Mouse (Mus musculus): Measurements from ENCODE around the gene Zfp260. TPM values are rescaled to one million over a fixed set of nuclear protein-coding genes. Genes with fewer than 3 reads are reported as not detected.
A peak's percentile ranks its signal among the peaks of the same experiment; 100 is the strongest.

Zfp260 gene
- polyA plus RNA-seq, 1 experiment from 2014 or later = 121 TPM

DNA sequence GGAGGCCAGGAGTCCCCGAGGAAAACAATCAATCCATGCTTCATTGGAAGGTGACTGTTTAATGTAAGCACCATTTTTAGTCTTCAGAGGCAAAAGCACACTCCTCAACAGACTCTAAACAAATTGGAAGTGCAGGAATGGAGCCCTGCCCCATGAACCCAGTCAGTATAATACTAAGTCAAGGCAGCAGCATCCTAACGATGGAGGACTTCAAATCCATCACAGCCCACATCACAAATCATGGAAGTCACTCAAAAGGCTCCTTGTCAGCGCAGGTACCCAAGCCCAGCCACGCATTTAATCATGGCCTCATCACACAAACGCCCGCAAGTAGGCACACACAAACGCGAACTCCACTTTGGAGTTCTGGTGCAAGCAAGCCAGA is 48.6 kb downstream of the Zfp260 start:
- peaks cover 10% of the 10 kb centered on the region; the same call in 1 of the 2 replicates for H3K9me3 ChIP-seq (replicated peaks)
- ATAC-seq (ENCODE audit: low FRiP score) = no peak; the same call in 1 of the 2 replicates
- peak overlapping the region; percentile 62 for H3K4me2 ChIP-seq (replicated peaks)
- peak overlapping the region; percentile 61; the same call in 1 of the 2 replicates for H3K9ac ChIP-seq
- 16% methylated on average over 8 of the region's 8 CpGs for WGBS
- H3K4me3 ChIP-seq = peak overlapping the region; percentile 49
- peaks cover 2% of the 10 kb centered on the region; the same call in 1 of the 2 replicates for H3K4me1 ChIP-seq
- H3K27me3 ChIP-seq = no peaks in the 10 kb centered on the region
- H3K36me3 ChIP-seq = peaks cover 15% of the 10 kb centered on the region; the same call in 1 of the 2 replicates
- H3K27ac ChIP-seq = peak overlapping the region; percentile 85

DNA sequence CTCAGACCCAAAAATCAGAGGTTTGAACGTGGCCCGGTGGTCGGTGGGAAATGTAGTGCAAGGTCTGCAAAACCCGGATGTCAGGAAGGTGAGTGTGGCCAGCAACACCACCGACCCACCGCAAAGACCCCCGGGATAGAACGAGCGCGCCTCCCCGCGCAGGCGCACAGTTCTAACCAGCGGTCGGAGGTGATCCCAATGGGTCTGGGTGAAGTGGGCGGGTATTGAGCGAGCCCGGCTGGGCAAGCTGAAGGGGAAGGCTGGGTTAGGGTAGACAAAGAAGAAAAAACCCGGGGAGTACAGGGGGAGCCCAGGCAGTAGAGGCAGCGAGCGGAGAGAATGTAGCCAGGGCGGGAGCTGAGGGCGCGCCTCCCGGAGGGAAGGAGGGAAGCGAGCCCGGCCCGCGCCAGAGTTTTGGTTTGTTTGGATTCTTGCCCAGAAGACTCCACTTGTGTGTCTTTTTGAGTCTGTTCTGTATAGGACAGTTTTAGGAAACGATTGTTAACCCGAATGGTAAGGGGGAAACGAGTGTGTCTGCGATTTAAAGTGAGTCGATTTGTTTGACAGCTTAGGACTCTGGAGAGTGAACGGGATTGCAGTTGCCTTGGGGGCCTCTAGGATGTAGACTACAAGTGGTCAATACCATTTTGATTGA is 49.1 kb downstream of the Zfp260 start:
- peaks cover 16% of the 10 kb centered on the region; the same call in 1 of the 2 replicates for H3K36me3 ChIP-seq
- 3% methylated on average over 35 of the region's 35 CpGs for WGBS

GRCm38 (mm10) chr7:30147011-30147410 is 52.4 kb downstream of the Zfp260 start:
- WGBS = 96% methylated on average over 5 of the region's 5 CpGs
- Histone ChIP-seq H3K27ac (no peak overlapping the region), H3K9me3 (replicated peaks) (peaks cover 43% of the 10 kb centered on the region), H3K27me3 (no peaks in the 10 kb centered on the region), H3K36me3 (peaks cover 37% of the 10 kb centered on the region), H3K4me2 (replicated peaks) (no peak overlapping the region), H3K4me3 (no peak overlapping the region), H3K4me1 (peaks cover 2% of the 10 kb centered on the region; the same call in 1 of the 2 replicates), H3K9ac (no peak overlapping the region)
- no peak for ATAC-seq (ENCODE audit: low FRiP score)

More for the DNA sequence above, 49.1 kb downstream of the Zfp260 start:
- peak overlapping the region; percentile 61 for H3K9ac ChIP-seq
- H3K4me1 ChIP-seq = peaks cover 2% of the 10 kb centered on the region; the same call in 1 of the 2 replicates
- peak overlapping the region; percentile 62 for H3K4me2 ChIP-seq (replicated peaks)
- H3K9me3 ChIP-seq (replicated peaks) = peaks cover 13% of the 10 kb centered on the region; the same call in 1 of the 2 replicates
- H3K27ac ChIP-seq = peak overlapping the region; percentile 85
- no peaks in the 10 kb centered on the region for H3K27me3 ChIP-seq
- H3K4me3 ChIP-seq = peak overlapping the region; percentile 49
- ATAC-seq (ENCODE audit: low FRiP score) = peak; percentile 95

DNA sequence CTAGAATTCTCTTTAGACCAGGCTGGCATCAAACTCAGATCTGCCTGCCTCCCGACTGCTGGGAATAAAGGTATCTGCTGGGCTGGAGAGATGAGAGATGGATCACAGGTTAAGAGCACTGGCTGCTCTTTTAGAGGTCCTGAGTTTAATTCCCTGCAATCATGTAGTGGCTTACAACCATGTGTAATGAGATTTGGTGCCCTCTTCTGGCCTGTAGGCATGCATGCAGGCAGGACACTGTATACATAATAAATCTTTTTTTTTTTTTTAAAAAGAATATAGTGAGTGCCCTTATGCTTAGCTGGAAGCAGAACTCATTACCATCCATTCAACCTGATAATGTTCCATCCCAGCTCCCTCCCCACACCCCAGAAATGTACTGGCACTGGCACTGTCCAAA is 59.5 kb downstream of the Zfp260 start:
- Histone ChIP-seq H3K27me3 (no peaks in the 10 kb centered on the region), H3K27ac (no peak overlapping the region), H3K4me3 (no peak overlapping the region), H3K36me3 (peaks cover 77% of the 10 kb centered on the region), H3K9ac (no peak overlapping the region), H3K9me3 (replicated peaks) (peaks cover 82% of the 10 kb centered on the region), H3K4me2 (replicated peaks) (no peak overlapping the region), H3K4me1 (no peaks in the 10 kb centered on the region)
- ATAC-seq (ENCODE audit: low FRiP score) = no peak
- WGBS = 97% methylated on average over 1 of the region's 1 CpGs

- Histone ChIP-seq H3K9me3 (replicated peaks) (peaks cover 79% of the 10 kb centered on the region), H3K27ac (no peak overlapping the region), H3K36me3 (peaks cover 76% of the 10 kb centered on the region), H3K4me1 (no peaks in the 10 kb centered on the region), H3K4me3 (no peak overlapping the region), H3K4me2 (replicated peaks) (no peak overlapping the region), H3K27me3 (no peaks in the 10 kb centered on the region), H3K9ac (no peak overlapping the region)
- no peak for ATAC-seq (ENCODE audit: low FRiP score)
- WGBS = 95% methylated on average over 3 of the region's 3 CpGs
Observed at GRCm38 (mm10) chr7:30155507-30155906, 60.9 kb downstream of the Zfp260 start.

Small RNA genes lying within 50 kb of the gene (microRNA-seq; reads per million reads assigned to microRNA genes)
- not detected for gene Gm23368

Other genes with a start within 250 kb of the Zfp260 start
- 11.4 and 11.8 TPM in 2 replicates for gene Zfp940, start 241.1 kb upstream of the Zfp260 start, polyA plus RNA-seq (2016; fragmentation: Nextera tagmentation; extraction: Ambion mirVana)
- gene Zfp420, start 234.8 kb upstream of the Zfp260 start, polyA plus RNA-seq (2016; fragmentation: Nextera tagmentation; extraction: Ambion mirVana) = 12.7 and 14.6 TPM in 2 replicates
- gene Zfp27, start 188.2 kb upstream of the Zfp260 start, polyA plus RNA-seq (2016; fragmentation: Nextera tagmentation; extraction: Ambion mirVana) = 14.9 and 15.3 TPM in 2 replicates
- gene Zfp383, start 186.6 kb upstream of the Zfp260 start, polyA plus RNA-seq (2016; fragmentation: Nextera tagmentation; extraction: Ambion mirVana) = 7.0 and 8.5 TPM in 2 replicates
- gene Zfp74, start 140.7 kb upstream of the Zfp260 start, polyA plus RNA-seq (2016; fragmentation: Nextera tagmentation; extraction: Ambion mirVana) = 16.4 and 17.2 TPM in 2 replicates
- 13.2 and 14.9 TPM in 2 replicates for gene Zfp568, start 110.8 kb upstream of the Zfp260 start, polyA plus RNA-seq (2016; fragmentation: Nextera tagmentation; extraction: Ambion mirVana)
- gene Zfp14, start 43.4 kb upstream of the Zfp260 start, polyA plus RNA-seq (2016; fragmentation: Nextera tagmentation; extraction: Ambion mirVana) = 7.1 and 7.2 TPM in 2 replicates
- 9.8 and 10.1 TPM in 2 replicates for gene Zfp82, start 21.9 kb upstream of the Zfp260 start, polyA plus RNA-seq (2016; fragmentation: Nextera tagmentation; extraction: Ambion mirVana)
- 0.80 and 0.82 TPM in 2 replicates for gene Gm26920, start 4.4 kb upstream of the Zfp260 start, polyA plus RNA-seq (2016; fragmentation: Nextera tagmentation; extraction: Ambion mirVana)
- 13.7 and 16.2 TPM in 2 replicates for gene Zfp566, start 4.2 kb upstream of the Zfp260 start, polyA plus RNA-seq (2016; fragmentation: Nextera tagmentation; extraction: Ambion mirVana)
- 14.0 and 14.6 TPM in 2 replicates for gene Zfp382, start 27.2 kb downstream of the Zfp260 start, polyA plus RNA-seq (2016; fragmentation: Nextera tagmentation; extraction: Ambion mirVana)
- 17.6 and 20.2 TPM in 2 replicates for gene Zfp146, start 75.0 kb downstream of the Zfp260 start, polyA plus RNA-seq (2016; fragmentation: Nextera tagmentation; extraction: Ambion mirVana)
- 3.5 and 3.6 TPM in 2 replicates for gene Cox7a1, start 89.4 kb downstream of the Zfp260 start, polyA plus RNA-seq (2016; fragmentation: Nextera tagmentation; extraction: Ambion mirVana)
- 78.0 and 80.0 TPM in 2 replicates for gene Capns1, start 104.0 kb downstream of the Zfp260 start, polyA plus RNA-seq (2016; fragmentation: Nextera tagmentation; extraction: Ambion mirVana)
- 135 and 149 TPM in 2 replicates for gene Polr2i, start 137.2 kb downstream of the Zfp260 start, polyA plus RNA-seq (2016; fragmentation: Nextera tagmentation; extraction: Ambion mirVana)
- gene Tbcb, start 137.5 kb downstream of the Zfp260 start, polyA plus RNA-seq (2016; fragmentation: Nextera tagmentation; extraction: Ambion mirVana) = 272 and 275 TPM in 2 replicates
- not detected in 2 replicates for gene Ovol3, start 140.9 kb downstream of the Zfp260 start, polyA plus RNA-seq (2016; fragmentation: Nextera tagmentation; extraction: Ambion mirVana)
- 0.48 and 0.77 TPM in 2 replicates for gene Thap8, start 185.3 kb downstream of the Zfp260 start, polyA plus RNA-seq (2016; fragmentation: Nextera tagmentation; extraction: Ambion mirVana)
- gene Wdr62, start 185.6 kb downstream of the Zfp260 start, polyA plus RNA-seq (2016; fragmentation: Nextera tagmentation; extraction: Ambion mirVana) = 7.2 and 7.4 TPM in 2 replicates
- gene Clip3, start 197.0 kb downstream of the Zfp260 start, polyA plus RNA-seq (2016; fragmentation: Nextera tagmentation; extraction: Ambion mirVana) = 74.8 and 88.1 TPM in 2 replicates
- 87.1 and 93.5 TPM in 2 replicates for gene Alkbh6, start 213.9 kb downstream of the Zfp260 start, polyA plus RNA-seq (2016; fragmentation: Nextera tagmentation; extraction: Ambion mirVana)
- gene Syne4, start 220.0 kb downstream of the Zfp260 start, polyA plus RNA-seq (2016; fragmentation: Nextera tagmentation; extraction: Ambion mirVana) = 36.9 and 39.2 TPM in 2 replicates
- gene E130208F15Rik, start 227.0 kb downstream of the Zfp260 start, polyA plus RNA-seq (2016; fragmentation: Nextera tagmentation; extraction: Ambion mirVana) = 0.33 and 0.49 TPM in 2 replicates
- gene Sdhaf1, start 229.1 kb downstream of the Zfp260 start, polyA plus RNA-seq (2016; fragmentation: Nextera tagmentation; extraction: Ambion mirVana) = 22.3 and 23.4 TPM in 2 replicates